Mouse (Mus musculus) cerebral cortex, adult 2 months (tissue): Measurements from ENCODE around the gene Mpv17l2.

ENCODE experiments used
- WGBS: fragments of 180-500 bp; shearing (Covaris S2); methylation state at CpG from one replicate; pipeline ENCODE4 v1.1.7; 2018; 5-methylcytosine and 5-hydroxymethylcytosine counted together

Mpv17l2 gene

GRCm38 (mm10) chr8:70723486-70724210, 37.1 kb downstream of the Mpv17l2 start, which contains the start of gene Pde4c:
Gene Pde4c (plus strand): TSS chr8:70723720.
- WGBS, result 88% methylated on average over 7 of the region's 7 CpGs

GRCm38 (mm10) chr8:70721601-70722000, 39.1 kb downstream of the Mpv17l2 start:
- 84% methylated on average over 8 of the region's 8 CpGs for WGBS

GRCm38 (mm10) chr8:70720739-70721138, 40.0 kb downstream of the Mpv17l2 start:
- 4% methylated on average over 3 of the region's 3 CpGs for WGBS

GRCm38 (mm10) chr8:70719796-70720270, 40.9 kb downstream of the Mpv17l2 start:
- whole genome bisulfite sequencing, result 65% methylated on average over 9 of the region's 9 CpGs

- 6% methylated on average over 19 of the region's 19 CpGs for WGBS
Measured at GRCm38 (mm10) chr8:70718297-70718696, 42.4 kb downstream of the Mpv17l2 start, which contains the start of gene Gm3336. Gene Gm3336 (plus strand): TSS chr8:70718543.

- 88% methylated on average over 40 of the region's 40 CpGs for WGBS
Measured at GRCm38 (mm10) chr8:70716521-70717400, 44.0 kb downstream of the Mpv17l2 start.

- 87% methylated on average over 2 of the region's 2 CpGs for whole genome bisulfite sequencing
Measured at GRCm38 (mm10) chr8:70715086-70715485, 45.7 kb downstream of the Mpv17l2 start.

GRCm38 (mm10) chr8:70713991-70714390, 46.8 kb downstream of the Mpv17l2 start:
- WGBS, result 86% methylated on average over 7 of the region's 7 CpGs

DNA sequence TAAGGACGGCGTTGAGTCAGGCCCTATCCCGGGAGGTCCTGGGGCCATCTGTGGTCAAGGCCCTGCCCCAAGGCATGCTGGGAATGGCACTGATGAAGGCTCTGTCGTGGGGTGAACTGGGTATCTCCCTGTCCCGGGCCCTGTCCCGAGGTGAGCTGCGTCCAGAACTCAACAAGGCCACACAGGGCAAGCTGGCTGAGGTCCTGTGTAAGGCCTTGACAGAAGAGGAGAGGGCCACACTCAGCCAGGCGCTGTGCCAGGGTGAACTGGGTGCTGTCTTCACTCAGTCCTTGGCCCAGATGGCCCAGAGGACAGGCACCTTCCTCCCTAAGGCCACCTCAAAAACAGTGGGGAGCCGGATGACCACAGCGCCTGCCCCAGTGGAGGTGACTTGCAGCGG, 49.7 kb downstream of the Mpv17l2 start:
- WGBS, result 93% methylated on average over 11 of the region's 11 CpGs

DNA sequence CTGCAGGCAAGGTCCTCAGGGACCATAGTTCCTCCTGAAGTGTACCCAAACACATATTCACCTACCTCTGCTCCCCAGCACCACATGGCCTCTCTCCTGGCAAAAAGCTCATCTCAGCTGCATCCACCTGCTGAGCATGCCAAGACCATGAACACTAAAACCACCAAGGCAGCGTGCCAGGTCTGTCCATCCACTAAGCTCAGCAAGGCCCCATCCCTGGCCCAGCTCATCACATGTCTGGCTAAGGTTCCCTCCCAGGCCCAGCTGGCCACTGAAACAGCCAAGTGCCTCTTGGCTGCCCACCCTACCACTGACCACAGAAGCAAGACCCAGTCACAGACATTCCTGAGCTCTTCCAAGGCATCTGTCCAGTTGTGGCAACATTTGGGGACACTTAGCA, 50.5 kb downstream of the Mpv17l2 start:
- 93% methylated on average over 1 of the region's 1 CpGs for WGBS

DNA sequence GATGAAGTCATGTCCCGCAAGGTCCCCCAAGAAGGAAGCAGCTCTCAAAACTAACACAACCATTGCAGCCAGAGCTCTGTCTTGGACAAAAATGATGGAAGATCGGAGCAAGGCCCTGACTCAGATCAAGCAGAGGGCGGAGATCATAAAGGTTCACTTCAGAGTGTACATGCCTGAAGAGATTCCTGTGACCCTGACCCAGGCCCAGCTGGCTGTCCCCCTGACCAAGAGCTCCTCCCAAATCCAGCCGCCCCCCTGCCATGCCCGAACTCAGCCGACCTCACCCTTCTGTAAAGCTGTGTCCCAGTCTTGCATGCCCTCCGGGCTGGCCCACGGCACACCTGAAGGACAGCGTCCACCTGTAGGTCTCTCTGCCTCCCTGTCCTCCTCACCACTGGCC, 51.0 kb downstream of the Mpv17l2 start:
- 94% methylated on average over 9 of the region's 9 CpGs for WGBS
